8 mouse cellular contexts compared by ENCODE assay signal in the genomic region with DNA sequence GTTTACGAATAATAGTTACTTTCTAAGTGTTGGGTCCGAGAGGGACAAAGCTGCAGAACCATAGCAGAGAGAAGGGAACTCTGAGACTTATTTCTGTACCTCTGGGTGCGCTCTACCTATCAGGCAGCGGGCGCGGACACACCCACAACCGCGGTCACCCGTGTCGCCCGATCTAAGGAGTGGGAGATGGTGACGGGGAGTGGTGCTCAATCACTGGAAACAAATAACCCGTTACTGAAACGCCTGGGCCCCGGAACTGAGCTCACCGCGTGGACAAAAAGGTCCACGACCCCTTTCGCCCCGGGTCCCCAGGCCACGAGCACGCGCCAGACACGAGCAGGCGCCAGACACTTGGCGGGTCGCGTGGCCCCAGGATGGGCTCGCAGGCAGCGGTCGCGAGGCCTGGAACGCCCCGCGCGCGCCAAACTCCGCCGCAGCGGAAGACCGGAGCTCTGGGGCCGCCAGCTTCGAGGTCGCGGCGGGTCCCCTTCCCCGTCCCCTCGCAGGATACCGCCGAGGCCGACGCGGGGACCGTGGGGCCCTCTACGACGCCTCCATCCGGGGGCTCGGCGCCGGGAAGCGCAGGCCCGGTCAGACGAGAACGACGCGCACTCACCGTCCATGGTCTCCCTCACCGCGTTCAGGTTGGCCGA. TPM values are rescaled to one million over a fixed set of nuclear protein-coding genes. Genes with fewer than 3 reads are reported as not detected.
DNase-seq lines count a peak whose midpoint lies in the region; ATAC-seq and TF ChIP-seq lines count a peak whose summit lies in the region.

No protein-coding gene starts in this region.

- no peaks in the 10 kb centered on the region for H3K9me3 ChIP-seq in hindbrain, embryonic 14.5 days (ENCODE audit: control insufficient read depth, low read length)
- H3K9me3 ChIP-seq in lung, embryonic 14.5 days (ENCODE audit: low read depth, low read length): no peaks in the 10 kb centered on the region

- H3K4me3 ChIP-seq in hindbrain, embryonic 14.5 days (replicated peaks; ENCODE audit: low read length): peak overlapping the region; percentile 89
- peak overlapping the region; percentile 97 for H3K4me3 ChIP-seq in lung, embryonic 14.5 days (ENCODE audit: low read depth, low read length)

- peak overlapping the region; percentile 82 for H3K27ac ChIP-seq in hindbrain, embryonic 14.5 days
- H3K27ac ChIP-seq in lung, embryonic 14.5 days (ENCODE audit: low read depth): peak overlapping the region; percentile 97

- no peak for TF ChIP-seq CTCF in lung, embryonic 14.5 days (IDR thresholded peaks at IDR 0.05; ENCODE audit: low read depth)

- H3K9ac ChIP-seq in hindbrain, embryonic 14.5 days: peak overlapping the region; percentile 88
- peak overlapping the region; percentile 97 for H3K9ac ChIP-seq in lung, embryonic 14.5 days

- H3K27me3 ChIP-seq in hindbrain, embryonic 14.5 days (ENCODE audit: control insufficient read depth, insufficient read depth, low read length): no peaks in the 10 kb centered on the region
- H3K27me3 ChIP-seq in lung, embryonic 14.5 days (ENCODE audit: insufficient read depth, low read length): no peaks in the 10 kb centered on the region

- H3K4me2 ChIP-seq in hindbrain, embryonic 14.5 days (replicated peaks): peak overlapping the region; percentile 62
- peak overlapping the region; percentile 73 for H3K4me2 ChIP-seq in lung, embryonic 14.5 days

- DNase-seq in adrenal gland, postnatal 14 days: peak; percentile 53
- DNase-seq in adrenal gland, postnatal 10 days: no peak
- DNase-seq in 3T3-L1 (ENCODE audit: low read depth, low spot score): peak; percentile 26
- DNase-seq in c-Kit-negative CD71-positive TER-119-positive erythroid progenitor cells, embryonic 14.5 days (ENCODE audit: low read depth, low spot score): peak; percentile 42
- peak; percentile 33 for DNase-seq in hindbrain, embryonic 14.5 days (ENCODE audit: low spot score)
- peak; percentile 46 for DNase-seq in lung, embryonic 14.5 days
- peak; percentile 2 for DNase-seq in skeletal muscle tissue, adult 2 months (ENCODE audit: low read depth, low spot score)
- DNase-seq in left cerebral cortex, adult 9 months (ENCODE audit: low spot score in 2 of 2): no peak

- peak; percentile 14 for ATAC-seq in hindbrain, embryonic 14.5 days (ENCODE audit: low FRiP score)
- peak; percentile 17; the same call in 1 of the 2 replicates for ATAC-seq in lung, embryonic 14.5 days (ENCODE audit: insufficient read depth)

- peaks cover 18% of the 10 kb centered on the region for H3K4me1 ChIP-seq in hindbrain, embryonic 14.5 days (replicated peaks; ENCODE audit: control insufficient read depth, insufficient read depth, low read length)
- peaks cover 11% of the 10 kb centered on the region; the same call in 1 of the 2 replicates for H3K4me1 ChIP-seq in lung, embryonic 14.5 days (ENCODE audit: insufficient read depth)

- H3K36me3 ChIP-seq in hindbrain, embryonic 14.5 days (replicated peaks; ENCODE audit: control insufficient read depth, insufficient read depth): no peaks in the 10 kb centered on the region
- H3K36me3 ChIP-seq in lung, embryonic 14.5 days (ENCODE audit: insufficient read depth): peaks cover 7% of the 10 kb centered on the region

- WGBS in hindbrain, embryonic 14.5 days: under 1% methylated on average over 61 of the region's 70 CpGs
- WGBS in lung, embryonic 14.5 days: under 1% methylated on average over 68 of the region's 70 CpGs

RNA-seq across cellular contexts. Expression of a gene that starts 0.4 kb away (rescaled TPM):
- 25.3 and 29.9 TPM in 2 replicates for total RNA-seq in adrenal gland, postnatal 14 days (2021)
- 10 to 100 TPM; 30.3 to 30.7 TPM for total RNA-seq in adrenal gland, postnatal 10 days (2021)
- polyA plus RNA-seq in hindbrain, embryonic 14.5 days (2014; fragmentation: Nextera tagmentation; extraction: Ambion mirVana): 78.2 and 96.6 TPM in 2 replicates
- polyA plus RNA-seq in lung, embryonic 14.5 days (2014; fragmentation: Nextera tagmentation; extraction: Ambion mirVana): 68.9 and 71.4 TPM in 2 replicates

RNA-seq across cellular contexts. Expression of a gene that starts 0.5 kb away (rescaled TPM):
- total RNA-seq in adrenal gland, postnatal 14 days (2021): 4.9 and 5.9 TPM in 2 replicates
- total RNA-seq in adrenal gland, postnatal 10 days (2021): 1 to 10 TPM; 6.1 to 9.6 TPM
- 11.2 and 13.6 TPM in 2 replicates for polyA plus RNA-seq in hindbrain, embryonic 14.5 days (2014; fragmentation: Nextera tagmentation; extraction: Ambion mirVana)
- 79.1 and 93.3 TPM in 2 replicates for polyA plus RNA-seq in lung, embryonic 14.5 days (2014; fragmentation: Nextera tagmentation; extraction: Ambion mirVana)

RNA-seq across cellular contexts. Expression of a gene that starts 51.4 kb away (rescaled TPM):
- total RNA-seq in adrenal gland, postnatal 14 days (2021): 4.0 and 6.8 TPM in 2 replicates
- total RNA-seq in adrenal gland, postnatal 10 days (2021): 1 to 10 TPM; 3.8 to 7.0 TPM
- polyA plus RNA-seq in hindbrain, embryonic 14.5 days (2014; fragmentation: Nextera tagmentation; extraction: Ambion mirVana): 0.78 TPM in 1 of 2 replicates, not detected in the other
- polyA plus RNA-seq in lung, embryonic 14.5 days (2014; fragmentation: Nextera tagmentation; extraction: Ambion mirVana): 2.0 and 2.1 TPM in 2 replicates

RNA-seq across cellular contexts. Expression of a gene that starts 53.7 kb away (rescaled TPM):
- 10.2 and 11.8 TPM in 2 replicates for total RNA-seq in adrenal gland, postnatal 14 days (2021)
- total RNA-seq in adrenal gland, postnatal 10 days (2021): 10 to 100 TPM in 1 of 2 experiments, 1 to 10 TPM in 1; 9.5 to 11.8 TPM
- 18.5 and 19.3 TPM in 2 replicates for polyA plus RNA-seq in hindbrain, embryonic 14.5 days (2014; fragmentation: Nextera tagmentation; extraction: Ambion mirVana)
- 17.6 and 18.9 TPM in 2 replicates for polyA plus RNA-seq in lung, embryonic 14.5 days (2014; fragmentation: Nextera tagmentation; extraction: Ambion mirVana)

RNA-seq across cellular contexts. Expression of a gene that starts 54.1 kb away (rescaled TPM):
- total RNA-seq in adrenal gland, postnatal 14 days (2021): 27.5 and 31.9 TPM in 2 replicates
- 10 to 100 TPM; 21.2 to 28.5 TPM for total RNA-seq in adrenal gland, postnatal 10 days (2021)
- polyA plus RNA-seq in hindbrain, embryonic 14.5 days (2014; fragmentation: Nextera tagmentation; extraction: Ambion mirVana): 28.8 and 30.9 TPM in 2 replicates
- 43.7 and 45.7 TPM in 2 replicates for polyA plus RNA-seq in lung, embryonic 14.5 days (2014; fragmentation: Nextera tagmentation; extraction: Ambion mirVana)

Comparison
In these comparisons a context has a peak if more than half of its experiments do, and no peak if none do; other contexts are left out.
1. DNase-seq: peak in adrenal gland, postnatal 14 days (single experiment), 3T3-L1 (single experiment), c-Kit-negative CD71-positive TER-119-positive erythroid progenitor cells, embryonic 14.5 days (single experiment), hindbrain, embryonic 14.5 days (single experiment), lung, embryonic 14.5 days (single experiment) and skeletal muscle tissue, adult 2 months (single experiment); none in adrenal gland, postnatal 10 days (single experiment) and left cerebral cortex, adult 9 months (0 of 2).